Mouse (Mus musculus) layer of hippocampus, postnatal 36 days (tissue): Measurements from ENCODE around the gene Cdh24. TPM values are rescaled to one million over a fixed set of nuclear protein-coding genes. Genes with fewer than 3 reads are reported as not detected.

Source experiments
- DNase-seq, 2 experiments: peaks; one replicate each; pipeline ENCODE4 v3.0.0; 2022
- total RNA-seq, 2 experiments: library from RNA; stranded (reverse); gene quantifications; 2 replicates each; pipeline ENCODE4 v1.2.3; 2021

Gene Cdh24
- 10 to 100 TPM; 23.6 to 24.5 TPM for total RNA-seq

GRCm38 (mm10) chr14:54641305-54641969, at the start of gene Cdh24:
TSS of gene Cdh24 (minus strand) at chr14:54641364.
- DNase-seq: peak; percentile 88 to 90

GRCm38 (mm10) chr14:54687251-54687650, 46.1 kb upstream of the Cdh24 start:
- no peak for DNase-seq

DNA sequence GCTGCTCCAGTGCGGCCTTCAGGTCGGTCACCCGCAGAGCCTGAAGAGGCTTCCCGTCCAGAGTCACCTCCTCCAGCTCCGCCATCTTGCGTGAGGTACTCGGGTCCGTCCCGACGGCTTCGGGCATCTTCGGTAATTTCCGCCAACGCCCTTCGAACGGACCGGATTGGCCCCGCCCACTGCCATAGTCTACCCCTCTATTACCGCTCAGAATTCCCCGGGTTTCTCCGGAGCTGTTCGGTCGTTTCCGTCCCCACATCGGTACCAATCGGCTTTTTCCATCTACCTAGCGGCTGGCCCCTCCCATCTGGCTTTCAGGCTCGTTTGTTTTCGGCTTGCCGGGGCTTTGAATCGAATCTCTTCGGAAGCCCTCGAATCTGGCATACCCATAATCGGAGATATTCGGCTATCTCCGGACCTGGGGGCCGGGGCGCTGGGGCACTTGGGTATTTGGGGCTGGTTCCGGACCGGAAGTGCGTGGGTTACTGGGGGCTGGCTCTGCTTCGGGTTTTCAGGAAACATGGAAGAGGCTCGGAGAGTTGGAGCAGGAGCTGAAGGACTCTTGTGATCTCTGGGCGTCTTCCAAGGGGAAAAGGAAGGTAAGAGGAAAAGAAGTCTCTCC, 45.5 kb upstream of the Cdh24 start, which contains the start of gene Acin1:
Gene Acin1, minus strand, starts transcription at position 410 of the 622 bp plus-strand sequence.
- peak; percentile 100 for DNase-seq

- DNase-seq: no peak
These were observed 44.9 kb upstream of the Cdh24 start, which contains the start of gene 1700123O20Rik for GRCm38 (mm10) chr14:54686063-54686521. TSS of gene 1700123O20Rik (plus strand) at chr14:54686216.

DNA sequence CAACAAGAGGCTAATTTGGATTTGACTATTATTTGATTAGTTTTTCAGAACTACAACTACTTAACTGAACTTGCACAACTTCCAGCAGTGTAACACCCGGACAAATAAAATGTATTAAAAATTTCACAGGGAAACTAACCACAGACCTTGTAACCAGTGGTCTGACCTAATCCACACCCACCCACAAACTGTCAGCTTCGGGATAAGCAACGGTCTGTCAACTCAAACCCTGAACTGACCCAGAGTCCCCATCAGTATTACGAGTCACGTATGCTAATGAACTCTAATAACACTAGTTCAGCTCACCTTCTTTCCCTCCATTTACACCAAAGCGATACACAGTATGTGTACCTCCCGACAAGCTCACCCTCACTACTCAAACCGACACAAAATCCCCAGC, 44.3 kb upstream of the Cdh24 start:
- no peak for DNase-seq

DNA sequence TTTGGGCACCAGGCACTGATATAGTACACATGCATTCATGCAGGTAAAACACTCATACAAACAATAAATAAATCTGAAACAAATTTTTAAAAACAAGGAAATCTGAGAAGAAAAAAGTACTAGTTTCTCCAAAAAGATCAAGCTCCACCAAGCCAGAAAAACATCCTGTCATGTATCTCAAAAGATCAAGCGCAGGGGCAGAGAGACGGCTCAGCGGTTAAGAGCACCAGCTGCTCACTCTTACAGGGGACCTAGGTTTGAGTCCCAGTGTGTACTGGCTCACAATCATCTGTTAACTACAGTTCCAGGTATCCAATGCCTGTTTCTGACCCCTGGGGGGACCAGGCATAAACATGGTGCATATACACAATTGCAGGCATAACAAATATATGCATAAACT, 41.2 kb upstream of the Cdh24 start:
- no peak for DNase-seq

- no peak for DNase-seq
These were observed 37.6 kb upstream of the Cdh24 start for GRCm38 (mm10) chr14:54678657-54679304.

DNA sequence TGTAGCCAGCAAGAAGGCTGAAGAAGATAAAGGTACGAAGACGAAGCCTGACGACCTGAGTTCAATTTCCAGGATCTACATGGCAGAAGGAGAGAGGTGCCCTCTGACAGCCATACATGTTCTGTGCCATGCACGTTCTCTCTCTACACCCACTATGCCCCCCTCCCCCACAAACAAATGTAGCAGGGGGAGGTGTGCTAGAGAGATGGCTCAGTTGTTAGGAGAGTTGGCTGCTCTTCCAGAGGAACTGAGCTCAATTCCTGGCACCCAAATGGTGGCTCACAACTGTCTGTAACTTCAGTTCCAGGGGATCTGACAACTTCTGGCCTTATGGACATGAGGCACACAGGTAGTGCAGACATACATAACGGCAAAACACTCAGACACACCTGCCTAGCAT, 35.1 kb upstream of the Cdh24 start:
- DNase-seq: no peak

GRCm38 (mm10) chr14:54674317-54674716, 33.2 kb upstream of the Cdh24 start:
- DNase-seq: no peak

- no peak for DNase-seq
These were observed 28.2 kb upstream of the Cdh24 start for GRCm38 (mm10) chr14:54669381-54669780.

GRCm38 (mm10) chr14:54664477-54665222, 23.5 kb upstream of the Cdh24 start:
- no peak for DNase-seq

- no peak for DNase-seq
These were observed 18.8 kb upstream of the Cdh24 start for GRCm38 (mm10) chr14:54660009-54660408.

- peak; percentile 83 to 84 for DNase-seq
These were observed 12.3 kb upstream of the Cdh24 start for GRCm38 (mm10) chr14:54653496-54653895.

DNA sequence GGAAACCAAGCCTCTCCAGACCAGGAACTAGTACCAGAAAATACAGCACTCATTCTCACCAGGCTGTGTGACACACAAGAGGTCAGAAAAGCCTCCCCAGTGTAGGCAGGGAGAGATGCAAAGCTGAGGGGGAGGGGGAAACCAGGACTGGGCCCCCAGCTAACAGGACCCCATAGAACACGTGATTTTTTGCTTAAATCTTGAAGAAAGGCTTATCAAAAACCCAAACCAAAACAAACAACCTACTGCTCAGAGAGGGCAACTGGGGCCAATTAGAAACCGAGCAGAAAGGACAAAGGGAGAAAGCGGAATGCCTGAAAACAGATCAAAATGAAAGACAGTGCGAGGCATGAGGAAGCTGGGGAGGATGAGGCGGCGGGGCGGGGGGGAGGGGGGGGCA, 11.6 kb upstream of the Cdh24 start:
- DNase-seq: no peak

- DNase-seq: no peak
These were observed 10.4 kb upstream of the Cdh24 start for GRCm38 (mm10) chr14:54651556-54651955.

- peak; percentile 67 to 79 for DNase-seq
These were observed 9.7 kb upstream of the Cdh24 start for GRCm38 (mm10) chr14:54650621-54651454.

- DNase-seq: no peak
These were observed 6.7 kb upstream of the Cdh24 start for GRCm38 (mm10) chr14:54647900-54648299.

DNA sequence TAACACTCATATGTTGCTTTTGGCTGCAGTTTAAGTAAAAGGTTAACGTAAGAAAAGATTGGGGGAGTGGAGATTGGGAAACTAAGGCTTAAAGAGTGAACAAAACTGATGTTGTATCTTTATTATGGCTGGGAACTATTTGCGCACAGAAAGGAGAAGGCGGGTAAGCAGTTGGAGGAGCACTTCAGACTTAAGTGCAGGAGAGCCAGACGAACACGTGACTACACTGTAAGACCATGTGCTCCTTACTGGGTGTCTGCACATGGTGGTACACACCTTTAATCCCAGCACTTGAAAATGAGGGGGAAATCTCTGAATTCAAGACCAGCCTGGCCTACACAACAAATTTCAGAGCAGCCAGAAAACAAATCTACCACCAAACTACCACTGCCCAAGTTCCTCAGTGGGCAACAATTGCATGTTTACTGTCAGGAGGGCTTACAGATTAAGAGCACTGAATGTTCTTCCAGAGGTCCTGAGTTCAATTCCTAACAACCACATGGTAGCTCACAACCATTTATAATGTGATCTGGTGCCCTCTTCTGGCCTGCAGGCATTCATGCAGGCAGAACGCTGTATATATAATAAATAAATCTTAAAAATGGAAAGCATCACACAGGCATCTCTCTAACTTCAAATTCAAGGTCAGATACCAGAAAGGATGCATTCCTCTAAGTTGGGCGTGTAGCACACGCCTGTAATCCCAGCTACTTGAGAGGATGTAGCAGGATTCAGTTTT, 5.9 kb upstream of the Cdh24 start:
- no peak for DNase-seq

DNA sequence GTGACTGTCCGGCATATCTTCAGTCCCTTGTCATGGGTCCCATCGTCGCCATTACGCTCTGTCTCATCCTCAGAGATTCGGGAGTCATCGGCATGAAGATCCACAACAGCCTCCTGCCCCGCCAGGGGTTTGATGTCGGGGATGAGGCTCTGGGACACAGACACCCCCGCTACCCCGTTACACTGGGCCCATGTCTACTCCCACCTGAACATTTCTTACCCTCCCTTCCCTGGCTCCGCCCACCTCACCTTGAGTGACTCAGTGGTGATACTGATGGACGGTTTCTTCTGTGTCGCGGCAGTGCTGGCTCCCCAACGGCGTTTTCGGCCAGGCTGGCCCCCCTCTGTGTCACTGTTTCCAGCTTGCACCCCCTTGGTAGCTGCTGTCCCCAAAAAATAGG, 5.3 kb upstream of the Cdh24 start:
- DNase-seq: no peak

- DNase-seq: no peak
These were observed 3.1 kb upstream of the Cdh24 start for GRCm38 (mm10) chr14:54644294-54644693.

GRCm38 (mm10) chr14:54643011-54643410, 1.8 kb upstream of the Cdh24 start:
- no peak for DNase-seq
